ENCODE assay signal across 18 mouse cellular contexts in the genomic region with DNA sequence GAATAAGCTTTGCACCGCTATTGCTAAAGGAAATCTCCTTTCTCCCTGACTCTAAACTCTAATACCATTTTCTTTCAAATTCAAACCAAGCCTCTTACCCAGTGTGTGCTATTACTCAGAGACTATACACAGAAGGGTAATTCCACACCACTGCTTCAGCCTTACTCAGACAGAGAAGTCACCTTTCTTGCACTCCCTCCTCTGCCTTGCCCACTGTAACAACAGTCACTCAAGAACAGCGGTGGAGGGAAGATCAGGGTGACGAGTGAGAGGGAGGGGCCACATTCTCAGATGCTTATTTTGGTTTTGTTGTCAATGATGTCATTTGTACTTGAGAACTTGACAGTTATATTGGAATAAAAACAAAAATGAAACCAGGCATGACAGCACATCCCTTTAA.
A peak's percentile ranks its signal among the peaks of the same experiment; 100 is the strongest.
DNase-seq lines count a peak whose midpoint lies in the region; ATAC-seq and TF ChIP-seq lines count a peak whose summit lies in the region.
"Had no signal": no experiment of that assay in that cellular context is flagged by ENCODE, and none has a peak within 500 bp of the region (broad histone marks: within the 10 kb centered on the region; RNA-seq: fewer than 3 reads in every experiment).

No protein-coding gene starts in this region.

- no peak overlapping the region for H3K4me2 ChIP-seq in heart, embryonic 15.5 days
- H3K4me2 ChIP-seq in CH12.LX (ENCODE audit: insufficient read depth, low read depth, poor library complexity, severe bottlenecking), result no peak overlapping the region
- 0 out of 2 replicates have a peak overlapping the region, but pooled peaks have one; percentile 24 for H3K4me2 ChIP-seq in liver, embryonic 13.5 days
- H3K4me2 ChIP-seq in midbrain, embryonic 13.5 days (replicated peaks), result no peak overlapping the region
- H3K4me2 ChIP-seq: hindbrain, embryonic 13.5 days had no signal

- intact Hi-C loops in heart, postnatal 25 days (cut with DNase I), result no loop called here
- intact Hi-C loops in left cerebral cortex, postnatal 25 days (cut with DNase I), result no loop called here

- TF ChIP-seq CTCF in CH12.LX (conservative IDR thresholded peaks at IDR 0.05 in 1 of 2, IDR thresholded peaks at IDR 0.05 in 1 of 2; ENCODE audit: low read depth in 2 of 2, low read length in 2 of 2), result no peak

- no peak for TF ChIP-seq POLR2A in CH12.LX (IDR thresholded peaks at IDR 0.05; ENCODE audit: low read depth, low read length)

- in situ Hi-C loops in CH12.LX (cut with MboI; ENCODE audit: low pct_ligation_motif_present, low pct_unique_long_range_greater_than_20kb, low sequenced_read_pairs), result no loop called here

- no peaks in the 10 kb centered on the region for H3K27me3 ChIP-seq in heart, embryonic 15.5 days
- H3K27me3 ChIP-seq in CH12.LX (replicated peaks), result no peaks in the 10 kb centered on the region
- no peaks in the 10 kb centered on the region for H3K27me3 ChIP-seq in liver, embryonic 13.5 days
- no peaks in the 10 kb centered on the region for H3K27me3 ChIP-seq in midbrain, embryonic 13.5 days
- H3K27me3 ChIP-seq: hindbrain, embryonic 13.5 days had no signal

- H3K9ac ChIP-seq in heart, embryonic 15.5 days, result no peak overlapping the region
- no peak overlapping the region for H3K9ac ChIP-seq in CH12.LX (ENCODE audit: insufficient read depth, low read depth)
- no peak overlapping the region for H3K9ac ChIP-seq in liver, embryonic 13.5 days
- no peak overlapping the region for H3K9ac ChIP-seq in midbrain, embryonic 13.5 days (replicated peaks)
- H3K9ac ChIP-seq: hindbrain, embryonic 13.5 days had no signal

- 53% methylated on average over 3 of the region's 3 CpGs for whole genome bisulfite sequencing in heart, embryonic 15.5 days
- WGBS in liver, embryonic 13.5 days (ENCODE audit: insufficient replicate concordance), result 57% methylated on average over 3 of the region's 3 CpGs
- 77% methylated on average over 3 of the region's 3 CpGs for WGBS in midbrain, embryonic 13.5 days

- H3K36me3 ChIP-seq in heart, embryonic 15.5 days, result peaks cover 5% of the 10 kb centered on the region; the same call in 1 of the 2 replicates
- H3K36me3 ChIP-seq in CH12.LX (replicated peaks in 1 of 2; ENCODE audit: control insufficient read depth in 1 of 2, insufficient read depth in 1 of 2, low read length in 1 of 2), result no peaks in the 10 kb centered on the region
- H3K36me3 ChIP-seq in liver, embryonic 13.5 days, result no peaks in the 10 kb centered on the region
- H3K36me3 ChIP-seq in midbrain, embryonic 13.5 days, result no peaks in the 10 kb centered on the region
- H3K36me3 ChIP-seq: hindbrain, embryonic 13.5 days had no signal

- DNase-seq in heart, postnatal 25 days (ENCODE audit: low spot score), result no peak
- peak; percentile 7 for DNase-seq in CD4-positive, CD25-positive, alpha-beta regulatory T cell, adult 2 months (ENCODE audit: low read depth, low spot score)
- peak; percentile 18 for DNase-seq in CH12.LX (ENCODE audit: extremely low read depth)
- no peak for DNase-seq in liver, embryonic 13.5 days
- no peak for DNase-seq in left cerebral cortex, postnatal 25 days (ENCODE audit: low spot score in 2 of 2)
- no peak for DNase-seq in ovary, postnatal 10 days (ENCODE audit: low spot score)
- DNase-seq: adrenal gland, adult 2 months; cerebellum, adult 18-20 months; cerebellum, postnatal 36 days; kidney, postnatal 36 days; retina, postnatal 1 day had no signal

- dilution Hi-C loops in CH12.LX (cut with MboI; ENCODE audit: extremely low pct_ligation_motif_present, extremely low pct_unique_long_range_greater_than_20kb, low sequenced_read_pairs), result no loop called here

- no peak for TF ChIP-seq RAD21 in CH12.LX (IDR thresholded peaks at IDR 0.05; ENCODE audit: low read depth, low read length)

- H3K27ac ChIP-seq in heart, embryonic 15.5 days, result peak overlapping the region; percentile 32; the same call in 1 of the 2 replicates
- no peak overlapping the region for H3K27ac ChIP-seq in CH12.LX (ENCODE audit: insufficient read depth, low read depth)
- H3K27ac ChIP-seq in liver, embryonic 13.5 days, result no peak overlapping the region
- H3K27ac ChIP-seq in midbrain, embryonic 13.5 days, result no peak overlapping the region
- H3K27ac ChIP-seq: hindbrain, embryonic 13.5 days had no signal

- peaks cover 38% of the 10 kb centered on the region for H3K4me1 ChIP-seq in heart, embryonic 15.5 days (replicated peaks)
- peaks cover 5 to 18% of the 10 kb centered on the region in 2 experiments; a peak in 3 of 4 replicates for H3K4me1 ChIP-seq in CH12.LX (ENCODE audit: control insufficient read depth in 1 of 2, insufficient read depth in 2 of 2)
- peaks cover 26% of the 10 kb centered on the region for H3K4me1 ChIP-seq in liver, embryonic 13.5 days (replicated peaks)
- H3K4me1 ChIP-seq in midbrain, embryonic 13.5 days (replicated peaks), result no peaks in the 10 kb centered on the region
- H3K4me1 ChIP-seq: hindbrain, embryonic 13.5 days had no signal

- no peak for TF ChIP-seq EP300 in CH12.LX (IDR thresholded peaks at IDR 0.05; ENCODE audit: low read length)

- no peak overlapping the region for H3K4me3 ChIP-seq in heart, embryonic 15.5 days
- no peak overlapping the region for H3K4me3 ChIP-seq in CH12.LX (replicated peaks in 1 of 3; ENCODE audit: low read depth in 2 of 3, low read length in 2 of 3, poor library complexity in 1 of 3)
- no peak overlapping the region for H3K4me3 ChIP-seq in liver, embryonic 13.5 days (replicated peaks)
- H3K4me3 ChIP-seq in midbrain, embryonic 13.5 days (replicated peaks), result no peak overlapping the region
- H3K4me3 ChIP-seq: erythroblast, embryonic 14.5 days; hindbrain, embryonic 13.5 days had no signal

- no peaks in the 10 kb centered on the region for H3K9me3 ChIP-seq in heart, embryonic 15.5 days (replicated peaks)
- no peaks in the 10 kb centered on the region for H3K9me3 ChIP-seq in CH12.LX (replicated peaks; ENCODE audit: low read length)
- H3K9me3 ChIP-seq in liver, embryonic 13.5 days (replicated peaks), result no peaks in the 10 kb centered on the region
- H3K9me3 ChIP-seq in midbrain, embryonic 13.5 days, result no peaks in the 10 kb centered on the region
- H3K9me3 ChIP-seq: hindbrain, embryonic 13.5 days had no signal

- no peaks in the 10 kb centered on the region for H3K79me2 ChIP-seq in CH12.LX (replicated peaks; ENCODE audit: control insufficient read depth, extremely low read depth, insufficient read depth, poor library complexity, severe bottlenecking)

- no peak for ATAC-seq in heart, embryonic 15.5 days (replicated peaks; ENCODE audit: insufficient number of reproducible peaks, insufficient read depth, low FRiP score, low read depth)
- ATAC-seq in liver, embryonic 13.5 days (ENCODE audit: low read depth), result no peak
- no peak for ATAC-seq in midbrain, embryonic 13.5 days
- ATAC-seq: forebrain, embryonic 14.5 days; intestine, postnatal 0 days; lung, postnatal 0 days had no signal

TF ChIP-seq in CH12.LX, 34 proteins besides CTCF, POLR2A, EP300 and RAD21:
- TF ChIP-seq SMC3 (IDR thresholded peaks at IDR 0.05; ENCODE audit: low read depth, low read length) (no peak), ZMIZ1 (IDR thresholded peaks at IDR 0.05; ENCODE audit: low read depth, low read length) (no peak), ELF1 (IDR thresholded peaks at IDR 0.05; ENCODE audit: low read depth, low read length) (no peak), MEF2A (IDR thresholded peaks at IDR 0.05; ENCODE audit: borderline replicate concordance, low read depth, low read length) (no peak), HCFC1 (IDR thresholded peaks at IDR 0.05; ENCODE audit: low read depth, low read length) (no peak), POLR2AphosphoS2 (IDR thresholded peaks at IDR 0.05; ENCODE audit: low read depth, low read length) (no peak), E2F4 (IDR thresholded peaks at IDR 0.05; ENCODE audit: insufficient replicate concordance, low read depth, low read length) (no peak), SIN3A (IDR thresholded peaks at IDR 0.05; ENCODE audit: low read length) (no peak), TBP (conservative IDR thresholded peaks at IDR 0.05; ENCODE audit: low read depth, low read length) (no peak), MXI1 (IDR thresholded peaks at IDR 0.05; ENCODE audit: low read depth, low read length) (no peak), JUN (IDR thresholded peaks at IDR 0.05; ENCODE audit: insufficient read depth, low read depth, low read length) (no peak), CHD2 (IDR thresholded peaks at IDR 0.05; ENCODE audit: low read length) (no peak), BHLHE40 (IDR thresholded peaks at IDR 0.05; ENCODE audit: low read depth, low read length) (no peak), ZNF384 (IDR thresholded peaks at IDR 0.05; ENCODE audit: low read depth, low read length) (no peak), UBTF (IDR thresholded peaks at IDR 0.05; ENCODE audit: low read depth, low read length) (no peak)
TF ChIP-seq in CH12.LX: peak in this region for 0.

Comparison
In these comparisons a context has a peak if more than half of its experiments do, and no peak if none do; other contexts are left out.
1. DNase-seq: peak in CD4-positive, CD25-positive, alpha-beta regulatory T cell, adult 2 months (single experiment) and CH12.LX (single experiment); none in heart, postnatal 25 days (single experiment), liver, embryonic 13.5 days (single experiment), left cerebral cortex, postnatal 25 days (0 of 2) and ovary, postnatal 10 days (single experiment).